In genomic region chr16:37384821-37385344, GRCm38 (mm10) we compare ENCODE assay signal across 8 mouse cellular contexts. TPM values are rescaled to one million over a fixed set of nuclear protein-coding genes. Genes with fewer than 3 reads are reported as not detected.
DNase-seq lines count a peak whose midpoint lies in the region; ATAC-seq lines count a peak whose summit lies in the region.

Stxbp5l (minus strand) TSS chr16:37384962.

- peak within 1 kb of the TSS; percentile 79 for H3K9ac ChIP-seq in hindbrain, embryonic 14.5 days

- H3K4me1 ChIP-seq in hindbrain, embryonic 14.5 days (replicated peaks; ENCODE audit: control insufficient read depth, insufficient read depth, low read length): peaks cover 8% of the 10 kb centered on the region; the same call in 1 of the 2 replicates

- peak within 1 kb of the TSS; percentile 70 for H3K4me2 ChIP-seq in hindbrain, embryonic 14.5 days (replicated peaks)

- peak within 1 kb of the TSS; percentile 69 for H3K4me3 ChIP-seq in hindbrain, embryonic 14.5 days (replicated peaks; ENCODE audit: low read length)

- under 1% methylated on average over 33 of the region's 33 CpGs for WGBS in hindbrain, embryonic 14.5 days

- H3K27ac ChIP-seq in hindbrain, embryonic 14.5 days: peak within 1 kb of the TSS; percentile 60

- H3K9me3 ChIP-seq in hindbrain, embryonic 14.5 days (ENCODE audit: control insufficient read depth, low read length): no peaks in the 10 kb centered on the region

- H3K36me3 ChIP-seq in hindbrain, embryonic 14.5 days (replicated peaks; ENCODE audit: control insufficient read depth, insufficient read depth): 0 out of 2 replicates have a peak, but pooled peaks cover 5% of the 10 kb centered on the region

- H3K27me3 ChIP-seq in hindbrain, embryonic 14.5 days (ENCODE audit: control insufficient read depth, insufficient read depth, low read length): no peaks in the 10 kb centered on the region; the same call in 1 of the 2 replicates

- DNase-seq in R1 (ENCODE audit: low read depth, low spot score): peak; percentile 99
- peak; percentile 100 for DNase-seq in cerebellum, postnatal 25 days
- DNase-seq in gastrocnemius, adult 18-20 months (ENCODE audit: low spot score): peak; percentile 78
- peak; percentile 90 for DNase-seq in hindbrain, embryonic 14.5 days (ENCODE audit: low spot score)
- peak; percentile 90 to 95 for DNase-seq in layer of hippocampus, postnatal 25 days (ENCODE audit: extremely low spot score in 1 of 2, low spot score in 1 of 2)
- DNase-seq in lung, postnatal 10 days: peak; percentile 86
- DNase-seq in retina, postnatal 7 days (ENCODE audit: low read depth, low spot score): peak; percentile 95
- peak; percentile 79 to 81 for DNase-seq in urinary bladder, adult 18-20 months (ENCODE audit: low spot score in 2 of 2)

- ATAC-seq in hindbrain, embryonic 14.5 days (ENCODE audit: low FRiP score): peak; percentile 96

RNA-seq across cellular contexts. Expression of gene Stxbp5l, which starts in this region (rescaled TPM):
- total RNA-seq in gastrocnemius, adult 18-20 months (2021): under 1 TPM in 1 of 2 experiments, not detected in 1; 0.09 TPM
- 18.7 and 21.1 TPM in 2 replicates for polyA plus RNA-seq in hindbrain, embryonic 14.5 days (2014; fragmentation: Nextera tagmentation; extraction: Ambion mirVana)
- 100 to 1,000 TPM; 111 to 147 TPM for total RNA-seq in layer of hippocampus, postnatal 25 days (2021)

Comparison
In these comparisons a context has a peak if more than half of its experiments do, and no peak if none do; other contexts are left out.
1. Peak in every context shown above with its lines: DNase-seq, ATAC-seq, H3K4me3 ChIP-seq and H3K27ac ChIP-seq.
2. RNA of gene Stxbp5l (total RNA-seq): 111 to 147 TPM in layer of hippocampus, postnatal 25 days; 0.09 TPM in gastrocnemius, adult 18-20 months; every median in the first group is over 100 times any median in the second.
3. Peak in DNase-seq in gastrocnemius, adult 18-20 months; RNA of the gene not detected or under 1 TPM.